Mouse (Mus musculus) gastrocnemius, postnatal 10 days (tissue): ENCODE results near the gene Ptx4. TPM values are rescaled to one million over a fixed set of nuclear protein-coding genes. Genes with fewer than 3 reads are reported as not detected.
"Not testable (repeated sequence)": the region's sequence is repeated elsewhere in the genome, so short reads cannot be mapped to it uniquely, and the experiment has no call there.

Experiments
- DNase-seq: peaks from one replicate; pipeline ENCODE4 v3.0.0; 2021; ENCODE audit warnings: mixed read lengths
- total RNA-seq, 2 experiments: library from RNA; stranded (reverse); gene quantifications; 2 replicates each; pipeline ENCODE4 v1.2.3; 2021

Gene Ptx4
- total RNA-seq, 2 experiments from 2014 or later: 7.3 to 8.7 TPM

- DNase-seq: peak; percentile 36
These were observed 5.5 kb upstream of the Ptx4 start for GRCm38 (mm10) chr17:25114908-25115645.

- DNase-seq: peak; percentile 97
These were observed 4.7 kb upstream of the Ptx4 start, which contains the start of gene Telo2 for GRCm38 (mm10) chr17:25115664-25116432. Telo2 (minus strand) TSS chr17:25115967.

GRCm38 (mm10) chr17:25117263-25117662 is 3.3 kb upstream of the Ptx4 start:
- no peak for DNase-seq

- DNase-seq: no peak
These were observed 3.4 kb downstream of the Ptx4 start for GRCm38 (mm10) chr17:25123979-25124378.

- not testable (repeated sequence) for DNase-seq
These were observed 5.0 kb downstream of the Ptx4 start for GRCm38 (mm10) chr17:25125442-25126060.

GRCm38 (mm10) chr17:25127079-25127478 is 6.5 kb downstream of the Ptx4 start:
- DNase-seq: no peak

GRCm38 (mm10) chr17:25127681-25128080 is 7.1 kb downstream of the Ptx4 start:
- DNase-seq: no peak

GRCm38 (mm10) chr17:25130060-25130459 is 9.5 kb downstream of the Ptx4 start:
- DNase-seq: no peak

- peak; percentile 94 for DNase-seq
These were observed 12.7 kb downstream of the Ptx4 start, which contains the start of gene Clcn7 for GRCm38 (mm10) chr17:25133275-25133698. Clcn7 (plus strand) TSS chr17:25133391.

GRCm38 (mm10) chr17:25135622-25136021 is 15.1 kb downstream of the Ptx4 start:
- no peak for DNase-seq

- no peak for DNase-seq
These were observed 18.2 kb downstream of the Ptx4 start for GRCm38 (mm10) chr17:25138803-25139202.

- no peak for DNase-seq
These were observed 19.4 kb downstream of the Ptx4 start for GRCm38 (mm10) chr17:25139960-25140359.

GRCm38 (mm10) chr17:25162161-25162560 is 41.6 kb downstream of the Ptx4 start, which contains the start of gene Ccdc154:
Ccdc154 (plus strand) TSS chr17:25162461.
- DNase-seq: no peak

- DNase-seq: no peak
These were observed 42.8 kb downstream of the Ptx4 start for GRCm38 (mm10) chr17:25163387-25163786.

- DNase-seq: no peak
These were observed 44.2 kb downstream of the Ptx4 start for GRCm38 (mm10) chr17:25164770-25165169.

- DNase-seq: no peak
These were observed 45.6 kb downstream of the Ptx4 start for GRCm38 (mm10) chr17:25165970-25166671.

- DNase-seq: no peak
These were observed 49.1 kb downstream of the Ptx4 start for GRCm38 (mm10) chr17:25169706-25170105.

GRCm38 (mm10) chr17:25172558-25172957 is 52.0 kb downstream of the Ptx4 start:
- DNase-seq: no peak
